Mouse (Mus musculus): Measurements from ENCODE around the gene Saysd1.

Saysd1 gene

GRCm38 (mm10) chr14:20138484-20139355 is at the start of gene Saysd1:
Gene Saysd1, minus strand, starts transcription at chr14:20138534.
- DNase-seq (ENCODE audit: low spot score), result no peak

- no peak for DNase-seq (ENCODE audit: low spot score)
Observed at GRCm38 (mm10) chr14:20185426-20185825, 47.1 kb upstream of the Saysd1 start.

- DNase-seq (ENCODE audit: low spot score), result no peak
Observed at GRCm38 (mm10) chr14:20183701-20184100, 45.4 kb upstream of the Saysd1 start.

GRCm38 (mm10) chr14:20182596-20182995 is 44.3 kb upstream of the Saysd1 start:
- no peak for DNase-seq (ENCODE audit: low spot score)

GRCm38 (mm10) chr14:20181466-20181921 is 43.2 kb upstream of the Saysd1 start, which contains the start of gene Kcnk5:
Gene Kcnk5, minus strand, starts transcription at chr14:20181809.
- peak; percentile 91 for DNase-seq (ENCODE audit: low spot score)

GRCm38 (mm10) chr14:20180751-20181162 is 42.4 kb upstream of the Saysd1 start:
- DNase-seq (ENCODE audit: low spot score), result peak; percentile 32

- no peak for DNase-seq (ENCODE audit: low spot score)
Observed at GRCm38 (mm10) chr14:20180304-20180703, 42.0 kb upstream of the Saysd1 start.

GRCm38 (mm10) chr14:20179731-20180280 is 41.5 kb upstream of the Saysd1 start:
- DNase-seq (ENCODE audit: low spot score), result no peak

- DNase-seq (ENCODE audit: low spot score), result no peak
Observed at GRCm38 (mm10) chr14:20179080-20179479, 40.7 kb upstream of the Saysd1 start.

GRCm38 (mm10) chr14:20178593-20178992 is 40.3 kb upstream of the Saysd1 start:
- no peak for DNase-seq (ENCODE audit: low spot score)

GRCm38 (mm10) chr14:20177494-20178123 is 39.3 kb upstream of the Saysd1 start:
- DNase-seq (ENCODE audit: low spot score), result no peak

- no peak for DNase-seq (ENCODE audit: low spot score)
Observed at GRCm38 (mm10) chr14:20175705-20176104, 37.4 kb upstream of the Saysd1 start.

GRCm38 (mm10) chr14:20175114-20175513 is 36.8 kb upstream of the Saysd1 start:
- DNase-seq (ENCODE audit: low spot score), result no peak

GRCm38 (mm10) chr14:20174696-20175095 is 36.4 kb upstream of the Saysd1 start:
- DNase-seq (ENCODE audit: low spot score), result no peak

GRCm38 (mm10) chr14:20173873-20174490 is 35.6 kb upstream of the Saysd1 start:
- DNase-seq (ENCODE audit: low spot score), result no peak

- no peak for DNase-seq (ENCODE audit: low spot score)
Observed at GRCm38 (mm10) chr14:20172924-20173323, 34.6 kb upstream of the Saysd1 start.

- DNase-seq (ENCODE audit: low spot score), result no peak
Observed at GRCm38 (mm10) chr14:20172509-20172908, 34.2 kb upstream of the Saysd1 start.

GRCm38 (mm10) chr14:20171840-20172239 is 33.5 kb upstream of the Saysd1 start:
- no peak for DNase-seq (ENCODE audit: low spot score)

GRCm38 (mm10) chr14:20169251-20169650 is 30.9 kb upstream of the Saysd1 start:
- DNase-seq (ENCODE audit: low spot score), result no peak

GRCm38 (mm10) chr14:20168478-20168877 is 30.1 kb upstream of the Saysd1 start:
- no peak for DNase-seq (ENCODE audit: low spot score)

- no peak for DNase-seq (ENCODE audit: low spot score)
Observed at GRCm38 (mm10) chr14:20168054-20168453, 29.7 kb upstream of the Saysd1 start.

- DNase-seq (ENCODE audit: low spot score), result no peak
Observed at GRCm38 (mm10) chr14:20165413-20165812, 27.1 kb upstream of the Saysd1 start.
